Comparison of ENCODE assay signal across 13 mouse cellular contexts in the genomic region with DNA sequence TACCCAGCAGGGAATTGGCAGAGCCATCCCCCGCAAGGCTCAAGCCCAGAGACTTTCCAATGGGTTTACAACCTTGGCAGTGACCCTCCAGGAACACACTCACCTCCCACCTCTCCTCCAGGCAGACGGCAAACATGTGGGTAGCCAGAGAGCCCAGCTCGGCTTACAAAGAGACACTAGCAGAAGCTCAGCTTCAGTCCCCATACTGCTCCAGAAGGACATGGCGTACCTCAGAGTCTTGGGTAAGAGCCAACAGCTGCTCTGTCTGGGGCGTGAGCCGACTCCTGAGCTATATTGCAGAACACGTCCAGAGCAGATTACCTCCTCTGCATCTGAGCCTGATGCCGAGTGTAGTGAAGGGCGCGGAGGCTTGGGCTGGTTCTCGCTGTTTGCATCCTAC. TPM values are rescaled to one million over a fixed set of nuclear protein-coding genes. Genes with fewer than 3 reads are reported as not detected.
DNase-seq lines count a peak whose midpoint lies in the region; ATAC-seq lines count a peak whose summit lies in the region.
"Had no signal": no experiment of that assay in that cellular context is flagged by ENCODE, and none has a peak within 500 bp of the region (broad histone marks: within the 10 kb centered on the region; RNA-seq: fewer than 3 reads in every experiment).

No protein-coding gene starts in this region.

- no peak overlapping the region for H3K4me2 ChIP-seq in limb, embryonic 13.5 days (replicated peaks)
- H3K4me2 ChIP-seq: forebrain, embryonic 13.5 days; limb, embryonic 12.5 days had no signal

- H3K9me3 ChIP-seq in limb, embryonic 13.5 days, result no peaks in the 10 kb centered on the region
- no peaks in the 10 kb centered on the region for H3K9me3 ChIP-seq in limb, embryonic 10.5 days (replicated peaks)
- H3K9me3 ChIP-seq: forebrain, embryonic 13.5 days; limb, embryonic 12.5 days had no signal

- H3K4me3 ChIP-seq in limb, embryonic 13.5 days, result no peak overlapping the region
- H3K4me3 ChIP-seq in limb, embryonic 10.5 days, result no peak overlapping the region
- H3K4me3 ChIP-seq: forebrain, embryonic 13.5 days; limb, embryonic 12.5 days had no signal

- H3K36me3 ChIP-seq in limb, embryonic 13.5 days, result no peaks in the 10 kb centered on the region
- peaks cover 8% of the 10 kb centered on the region; the same call in 1 of the 2 replicates for H3K36me3 ChIP-seq in limb, embryonic 10.5 days
- H3K36me3 ChIP-seq: limb, embryonic 12.5 days had no signal

- DNase-seq in frontal cortex, postnatal 36 days (ENCODE audit: low spot score in 2 of 2), result peak; percentile 49 to 51
- no peak for DNase-seq in frontal cortex, postnatal 25 days (ENCODE audit: low spot score in 2 of 2)
- DNase-seq in limb, embryonic 10.5 days (ENCODE audit: low spot score), result no peak
- DNase-seq in brain, adult 2 months (ENCODE audit: low read depth, low spot score), result peak; percentile 83
- peak; percentile 44 for DNase-seq in heart, postnatal 4 days
- DNase-seq in kidney, postnatal 36 days, result no peak
- no peak for DNase-seq in embryo, embryonic 10 days (ENCODE audit: low spot score)
- DNase-seq: embryo, embryonic 11 days; thymus, adult 2 months had no signal

- no peak overlapping the region for H3K9ac ChIP-seq in limb, embryonic 13.5 days
- H3K9ac ChIP-seq: forebrain, embryonic 13.5 days; limb, embryonic 12.5 days had no signal

- H3K27me3 ChIP-seq in limb, embryonic 13.5 days, result no peaks in the 10 kb centered on the region
- no peaks in the 10 kb centered on the region for H3K27me3 ChIP-seq in limb, embryonic 10.5 days (ENCODE audit: low read depth, poor library complexity, severe bottlenecking)
- H3K27me3 ChIP-seq: forebrain, embryonic 13.5 days; limb, embryonic 12.5 days had no signal

- no peak overlapping the region for H3K27ac ChIP-seq in limb, embryonic 13.5 days
- H3K27ac ChIP-seq in limb, embryonic 10.5 days, result no peak overlapping the region
- H3K27ac ChIP-seq: forebrain, embryonic 13.5 days; limb, embryonic 12.5 days; macrophage had no signal

- peaks cover 20% of the 10 kb centered on the region for H3K4me1 ChIP-seq in limb, embryonic 13.5 days
- H3K4me1 ChIP-seq in limb, embryonic 10.5 days, result peaks cover 29% of the 10 kb centered on the region
- H3K4me1 ChIP-seq: forebrain, embryonic 13.5 days had no signal

- ATAC-seq in limb, embryonic 13.5 days (ENCODE audit: low FRiP score, low read depth), result peak; percentile 57; the same call in 1 of the 2 replicates
- ATAC-seq: forebrain, embryonic 13.5 days had no signal

- WGBS in limb, embryonic 13.5 days, result 67% methylated on average over 11 of the region's 11 CpGs
- WGBS in limb, embryonic 10.5 days, result 80% methylated on average over 11 of the region's 11 CpGs

RNA-seq across cellular contexts. Expression of gene Scarb1, which starts 15.0 kb away (rescaled TPM):
- 44.3 and 44.4 TPM in 2 replicates for polyA plus RNA-seq in limb, embryonic 13.5 days (2015; fragmentation: Nextera tagmentation; extraction: Ambion mirVana)
- polyA plus RNA-seq in limb, embryonic 10.5 days (2016; fragmentation: Nextera tagmentation; extraction: Ambion mirVana), result 43.5 and 45.2 TPM in 2 replicates
- 10 to 100 TPM; 65.7 to 67.0 TPM for total RNA-seq in heart, postnatal 4 days (2021)

Comparison
In these comparisons a context has a peak if more than half of its experiments do, and no peak if none do; other contexts are left out.
1. DNase-seq: peak in frontal cortex, postnatal 36 days (2 of 2), brain, adult 2 months (single experiment) and heart, postnatal 4 days (single experiment); none in frontal cortex, postnatal 25 days (0 of 2), limb, embryonic 10.5 days (single experiment), kidney, postnatal 36 days (0 of 2) and embryo, embryonic 10 days (single experiment).